Mouse (Mus musculus) forebrain, embryonic 11.5 days (tissue): Measurements from ENCODE around the gene St6galnac6. TPM values are rescaled to one million over a fixed set of nuclear protein-coding genes. Genes with fewer than 3 reads are reported as not detected.

ENCODE experiments used
- ATAC-seq: fragments of 200-750 bp; cut with Nextera tagmentation; replicated peaks from 2 replicates; pipeline ENCODE4 v1.8.0; 2017; ENCODE audit warnings: moderate TSS enrichment; ENCODE audit not compliant: low FRiP score
- DNase-seq: peaks from one replicate; pipeline ENCODE4 v3.0.0-alpha.2; 2017; ENCODE audit warnings: low spot score
- H3K27ac ChIP-seq: fragments of 300-500 bp; sonication (generic); 2 replicates; pipeline ENCODE4 v1.5.1; 2014; ENCODE audit warnings: low read depth, low read length
- H3K27me3 ChIP-seq: fragments of 300-500 bp; sonication (generic); 2 replicates; pipeline ENCODE4 v1.6.1; 2014; ENCODE audit warnings: mild to moderate bottlenecking, low read length, mixed read lengths; ENCODE audit not compliant: control insufficient read depth, insufficient read depth
- H3K36me3 ChIP-seq: fragments of 300-500 bp; sonication (generic); 2 replicates; pipeline ENCODE4 v1.6.1; 2014; ENCODE audit warnings: mild to moderate bottlenecking, low read length, moderate library complexity, mixed read lengths; ENCODE audit not compliant: control insufficient read depth, insufficient read depth
- H3K4me1 ChIP-seq: fragments of 300-500 bp; sonication (generic); replicated peaks from 2 replicates; pipeline ENCODE4 v1.6.1; 2014; ENCODE audit warnings: low read length, mixed read lengths; ENCODE audit not compliant: control insufficient read depth, insufficient read depth
- H3K4me2 ChIP-seq: fragments of 300-500 bp; sonication (generic); 2 replicates; pipeline ENCODE4 v1.6.1; 2014; ENCODE audit warnings: low read depth, mild to moderate bottlenecking, low read length, moderate library complexity, mixed read lengths; ENCODE audit not compliant: severe bottlenecking
- H3K4me3 ChIP-seq: fragments of 300-500 bp; sonication (generic); 2 replicates; pipeline ENCODE4 v1.5.1; 2014; ENCODE audit warnings: low read depth, low read length
- H3K9ac ChIP-seq: fragments of 300-500 bp; sonication (generic); 2 replicates; pipeline ENCODE4 v1.6.1; 2014; ENCODE audit warnings: low read length
- H3K9me3 ChIP-seq: fragments of 300-500 bp; sonication (generic); 2 replicates; pipeline ENCODE4 v1.6.1; 2016; ENCODE audit warnings: low read length, mixed read lengths; ENCODE audit not compliant: control insufficient read depth
- WGBS: fragments of 180-500 bp; shearing (Covaris S2); extraction: QIAGEN DNeasy Blood & Tissue Kit; methylation state at CpG from one replicate; pipeline ENCODE4 v1.1.7; 2014; 5-methylcytosine and 5-hydroxymethylcytosine counted together
- polyA plus RNA-seq: library from polyadenylated mRNA; unstranded; fragments of >200 nt; fragmentation: Nextera tagmentation; extraction: Ambion mirVana; gene quantifications from 2 replicates; pipeline ENCODE4 v1.2.1, GENCODE M21; 2014

St6galnac6 gene
- polyA plus RNA-seq, 1 experiment from 2014 or later, result 5.1 TPM

- Histone ChIP-seq H3K9ac (peak overlapping the region; percentile 79), H3K9me3 (no peaks in the 10 kb centered on the region), H3K27ac (0 out of 2 replicates have a peak overlapping the region, but pooled peaks have one; percentile 18), H3K4me3 (peak overlapping the region; percentile 68), H3K4me1 (peaks cover 10% of the 10 kb centered on the region; the same call in 1 of the 2 replicates), H3K4me2 (peak overlapping the region; percentile 88), H3K27me3 (peaks cover 2% of the 10 kb centered on the region; the same call in 1 of the 2 replicates), H3K36me3 (no peaks in the 10 kb centered on the region)
- ATAC-seq, result peak; percentile 80
- peak; percentile 90 for DNase-seq
- WGBS, result 11% methylated on average over 53 of the region's 55 CpGs
Measured at GRCm38 (mm10) chr2:32606161-32607142, 6.9 kb downstream of the St6galnac6 start.

- peak; percentile 34; the same call in 1 of the 2 replicates for ATAC-seq
- Histone ChIP-seq H3K9me3 (no peaks in the 10 kb centered on the region), H3K27me3 (peaks cover 2% of the 10 kb centered on the region; the same call in 1 of the 2 replicates), H3K4me1 (peaks cover 10% of the 10 kb centered on the region; the same call in 1 of the 2 replicates), H3K27ac (0 out of 2 replicates have a peak overlapping the region, but pooled peaks have one; percentile 18), H3K4me2 (peak overlapping the region; percentile 88), H3K36me3 (no peaks in the 10 kb centered on the region), H3K9ac (peak overlapping the region; percentile 79), H3K4me3 (peak overlapping the region; percentile 68)
- peak; percentile 74 for DNase-seq
- WGBS, result 7% methylated on average over 33 of the region's 34 CpGs
Measured at GRCm38 (mm10) chr2:32607262-32607947, 7.9 kb downstream of the St6galnac6 start.

GRCm38 (mm10) chr2:32608141-32608777 lies 8.8 kb downstream of the St6galnac6 start:
- Histone ChIP-seq H3K9ac (no peak overlapping the region), H3K27me3 (peaks cover 2% of the 10 kb centered on the region; the same call in 1 of the 2 replicates), H3K36me3 (no peaks in the 10 kb centered on the region), H3K4me3 (peak overlapping the region; percentile 16; the same call in 1 of the 2 replicates), H3K27ac (no peak overlapping the region), H3K9me3 (no peaks in the 10 kb centered on the region), H3K4me2 (peak overlapping the region; percentile 43), H3K4me1 (peaks cover 10% of the 10 kb centered on the region; the same call in 1 of the 2 replicates)
- 8% methylated on average over 25 of the region's 25 CpGs for WGBS
- ATAC-seq (0 out of 2 replicates have a peak, but pooled peaks have one; percentile 45), DNase-seq (peak; percentile 80)

GRCm38 (mm10) chr2:32608778-32609435 lies 9.4 kb downstream of the St6galnac6 start:
- Histone ChIP-seq H3K4me3 (peak overlapping the region; percentile 16; the same call in 1 of the 2 replicates), H3K27ac (no peak overlapping the region), H3K27me3 (peaks cover 2% of the 10 kb centered on the region; the same call in 1 of the 2 replicates), H3K9ac (no peak overlapping the region), H3K9me3 (no peaks in the 10 kb centered on the region), H3K4me2 (peak overlapping the region; percentile 43; the same call in 1 of the 2 replicates), H3K4me1 (peaks cover 10% of the 10 kb centered on the region; the same call in 1 of the 2 replicates), H3K36me3 (no peaks in the 10 kb centered on the region)
- ATAC-seq (no peak), DNase-seq (no peak)
- WGBS, result 38% methylated on average over 18 of the region's 18 CpGs

- H3K4me1 ChIP-seq, result peaks cover 10% of the 10 kb centered on the region; the same call in 1 of the 2 replicates
- no peaks in the 10 kb centered on the region for H3K36me3 ChIP-seq
- H3K4me3 ChIP-seq, result peak overlapping the region; percentile 28
- H3K9me3 ChIP-seq, result no peaks in the 10 kb centered on the region
- 0 out of 2 replicates have a peak overlapping the region, but pooled peaks have one; percentile 4 for H3K9ac ChIP-seq
- ATAC-seq, result no peak
- peak overlapping the region; percentile 58 for H3K4me2 ChIP-seq
- 18% methylated on average over 23 of the region's 23 CpGs for WGBS
- DNase-seq, result peak; percentile 72
- H3K27ac ChIP-seq, result no peak overlapping the region
- H3K27me3 ChIP-seq, result peaks cover 2% of the 10 kb centered on the region; the same call in 1 of the 2 replicates
Measured at GRCm38 (mm10) chr2:32610610-32611229, 11.2 kb downstream of the St6galnac6 start.

- Histone ChIP-seq H3K9me3 (no peaks in the 10 kb centered on the region), H3K27me3 (peaks cover 2% of the 10 kb centered on the region; the same call in 1 of the 2 replicates), H3K4me2 (no peak overlapping the region), H3K27ac (no peak overlapping the region), H3K9ac (no peak overlapping the region), H3K36me3 (no peaks in the 10 kb centered on the region), H3K4me1 (peaks cover 9% of the 10 kb centered on the region; the same call in 1 of the 2 replicates), H3K4me3 (no peak overlapping the region)
- WGBS, result 67% methylated on average over 26 of the region's 26 CpGs
- DNase-seq, result no peak
- no peak for ATAC-seq
Measured at GRCm38 (mm10) chr2:32612274-32612673, 12.8 kb downstream of the St6galnac6 start.

GRCm38 (mm10) chr2:32617109-32617508 lies 17.6 kb downstream of the St6galnac6 start:
- 0 out of 2 replicates have a peak, but pooled peaks cover 5% of the 10 kb centered on the region for H3K4me1 ChIP-seq
- no peak overlapping the region for H3K4me3 ChIP-seq
- no peak overlapping the region for H3K9ac ChIP-seq
- DNase-seq, result no peak
- H3K36me3 ChIP-seq, result no peaks in the 10 kb centered on the region; the same call in 1 of the 2 replicates
- H3K4me2 ChIP-seq, result no peak overlapping the region
- H3K27me3 ChIP-seq, result no peaks in the 10 kb centered on the region
- no peaks in the 10 kb centered on the region for H3K9me3 ChIP-seq
- no peak for ATAC-seq
- H3K27ac ChIP-seq, result no peak overlapping the region
- WGBS, result 91% methylated on average over 1 of the region's 1 CpGs
